Mouse (Mus musculus) gastrocnemius, adult 2 months (tissue): Measurements from ENCODE around the gene Edem1. TPM values are rescaled to one million over a fixed set of nuclear protein-coding genes. Genes with fewer than 3 reads are reported as not detected.
A peak's percentile ranks its signal among the peaks of the same experiment; 100 is the strongest.

Source experiments
- DNase-seq: peaks from one replicate; pipeline ENCODE4 v3.0.0; 2022
- H3K27ac ChIP-seq: fragments of 200-600 bp; 2 replicates; pipeline ENCODE4 v1.8.1; 2022; ENCODE audit warnings: mild to moderate bottlenecking
- H3K4me3 ChIP-seq: fragments of 200-600 bp; 2 replicates; pipeline ENCODE4 v1.8.1; 2022; ENCODE audit warnings: mild to moderate bottlenecking, moderate library complexity
- CTCF ChIP-seq: fragments of 200-600 bp; IDR thresholded peaks from 2 replicates; pipeline ENCODE4 v1.8.1; 2022; ENCODE audit warnings: antibody characterized with exemption, mild to moderate bottlenecking, moderate library complexity
- intact Hi-C: fragments of 180-260 bp; cut with DNase I; formaldehyde crosslinking; loops from one replicate; pipeline ENCODE4 v1.15.1; 2025
- total RNA-seq, 2 experiments: library from RNA; stranded (reverse); gene quantifications; 2 replicates each; pipeline ENCODE4 v1.2.3; 2021

The Edem1 gene
- total RNA-seq, 2 experiments from 2014 or later: 5.4 to 6.7 TPM

DNA sequence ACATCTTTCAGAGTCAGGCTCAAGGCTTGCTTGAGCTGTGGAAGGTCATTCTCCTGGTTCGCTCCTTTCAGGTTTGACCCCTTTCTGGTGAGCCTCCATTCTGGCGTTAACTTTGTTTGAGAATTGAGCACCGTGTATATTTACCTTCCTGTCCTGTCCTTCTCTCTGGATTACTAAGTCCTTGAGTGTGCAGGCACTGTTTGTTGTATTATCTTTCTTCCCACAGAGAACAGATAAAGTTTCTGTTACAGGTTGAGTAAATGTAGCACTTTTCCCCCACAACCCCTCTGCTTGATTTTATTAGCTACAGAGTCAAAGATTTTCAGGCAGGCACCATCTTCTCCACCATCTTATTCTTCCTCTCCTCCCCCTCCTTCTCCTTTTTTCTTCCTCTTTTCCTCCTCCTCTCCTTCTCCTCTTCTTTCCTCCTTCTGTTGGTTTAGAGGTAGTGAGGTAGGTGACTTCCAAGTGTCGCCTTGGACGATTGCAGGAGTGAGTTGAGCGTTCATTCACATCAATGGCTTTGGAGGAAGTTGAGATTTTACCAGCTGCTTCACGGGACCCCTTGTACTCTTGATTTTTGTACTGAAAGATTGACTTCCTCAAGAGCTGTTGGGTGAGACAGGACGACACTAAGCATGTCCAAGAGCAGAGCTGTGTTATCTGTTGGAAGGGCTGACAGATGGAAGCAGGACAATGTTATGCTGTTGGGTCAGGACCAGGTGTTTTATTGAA lies 5.7 kb downstream of the Edem1 start:
- TF ChIP-seq CTCF: no peak
- intact Hi-C loops: no loop called here
- no peak overlapping the region for H3K4me3 ChIP-seq
- no peak for DNase-seq
- H3K27ac ChIP-seq: no peak overlapping the region

DNA sequence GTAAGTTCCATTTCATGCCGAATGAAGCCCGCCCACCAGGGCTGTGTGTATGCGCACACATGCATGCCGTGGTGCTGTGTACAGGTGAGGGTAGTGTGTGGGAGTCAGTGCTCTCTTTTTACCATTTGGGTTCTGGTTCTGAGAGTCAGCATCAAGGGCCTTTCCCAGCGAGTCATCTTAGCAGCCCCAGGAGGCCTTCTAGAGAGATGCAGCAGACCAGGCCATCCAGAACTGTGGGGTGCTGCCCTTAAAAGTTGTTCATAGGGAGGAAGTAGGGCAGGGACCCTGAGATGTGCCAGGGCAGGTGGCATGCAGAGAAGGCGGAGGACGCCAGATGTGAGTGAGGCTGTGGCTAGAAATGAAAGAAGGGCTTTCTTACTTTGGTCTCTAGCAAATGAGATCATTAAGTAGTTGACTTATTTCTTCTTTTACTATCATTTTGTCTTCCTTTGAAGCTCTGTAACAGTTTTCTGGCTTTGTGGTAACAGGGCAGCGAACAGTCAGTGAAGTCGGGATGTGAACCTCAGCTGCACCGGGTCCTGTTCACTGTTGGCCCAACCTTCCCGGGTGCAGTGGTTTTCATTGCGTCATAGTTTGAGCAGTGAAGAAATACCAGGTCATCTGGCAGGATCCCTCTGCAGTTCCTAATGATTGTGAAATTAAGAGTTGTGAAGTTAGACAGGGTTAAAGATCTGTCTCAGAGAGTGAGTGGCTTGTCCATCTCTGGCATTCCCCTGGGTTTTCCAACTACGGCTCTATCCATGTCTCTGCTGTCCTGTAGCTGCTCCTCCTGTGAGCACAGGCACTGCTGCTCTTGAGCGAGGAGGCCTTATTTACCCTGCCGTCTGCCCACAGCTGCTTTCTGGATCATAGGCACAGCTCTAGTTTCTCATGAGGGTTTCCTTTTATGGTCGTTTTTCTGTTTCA lies 7.6 kb downstream of the Edem1 start:
- peak overlapping the region; percentile 39; the same call in 1 of the 2 replicates for H3K4me3 ChIP-seq
- TF ChIP-seq CTCF: no peak
- peak; percentile 48 for DNase-seq
- intact Hi-C loops: no loop called here
- peak overlapping the region; percentile 67 for H3K27ac ChIP-seq

DNA sequence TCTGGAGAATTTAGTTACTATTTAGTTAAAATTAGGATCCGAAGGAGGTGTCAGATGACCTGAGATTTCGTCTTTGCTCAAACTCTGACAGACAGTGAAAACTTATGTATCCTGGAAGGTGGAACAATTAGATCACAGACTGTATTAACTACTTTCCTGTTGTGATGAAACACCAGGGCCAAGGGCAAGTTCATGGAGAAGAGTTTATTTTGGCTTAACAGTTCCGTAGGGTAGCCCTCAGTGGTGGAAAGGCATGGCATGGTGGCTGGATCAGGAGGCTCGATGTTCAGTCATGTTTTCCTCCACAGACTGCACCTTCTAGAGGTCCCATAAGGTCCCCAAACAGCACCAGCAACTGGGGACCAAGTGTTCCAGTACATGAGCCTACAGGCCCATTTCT lies 8.6 kb downstream of the Edem1 start:
- intact Hi-C loops: no loop called here
- H3K27ac ChIP-seq: peak overlapping the region; percentile 67
- H3K4me3 ChIP-seq: no peak overlapping the region
- no peak for TF ChIP-seq CTCF
- DNase-seq: no peak

DNA sequence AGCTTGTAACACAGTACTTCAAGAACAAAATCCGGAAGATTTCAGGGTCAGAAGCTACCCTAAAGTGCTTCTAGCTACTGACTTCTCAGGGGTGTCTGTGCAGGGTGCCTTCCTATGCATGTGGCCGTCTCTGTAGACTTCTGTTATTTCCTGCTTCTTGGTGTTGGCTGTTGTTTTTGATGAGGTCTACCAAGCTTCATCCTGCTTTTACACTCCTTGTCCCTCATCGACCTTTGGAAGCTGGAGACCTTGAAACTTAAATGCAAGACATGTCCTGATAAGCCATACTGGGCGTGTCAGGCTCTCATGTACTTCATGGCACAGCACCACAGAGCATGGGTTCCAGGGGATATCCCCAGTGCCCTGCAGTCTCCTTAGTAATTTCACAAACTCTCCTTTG lies 9.5 kb downstream of the Edem1 start:
- Histone ChIP-seq H3K4me3 (no peak overlapping the region), H3K27ac (no peak overlapping the region)
- intact Hi-C loops: no loop called here
- no peak for TF ChIP-seq CTCF
- no peak for DNase-seq

DNA sequence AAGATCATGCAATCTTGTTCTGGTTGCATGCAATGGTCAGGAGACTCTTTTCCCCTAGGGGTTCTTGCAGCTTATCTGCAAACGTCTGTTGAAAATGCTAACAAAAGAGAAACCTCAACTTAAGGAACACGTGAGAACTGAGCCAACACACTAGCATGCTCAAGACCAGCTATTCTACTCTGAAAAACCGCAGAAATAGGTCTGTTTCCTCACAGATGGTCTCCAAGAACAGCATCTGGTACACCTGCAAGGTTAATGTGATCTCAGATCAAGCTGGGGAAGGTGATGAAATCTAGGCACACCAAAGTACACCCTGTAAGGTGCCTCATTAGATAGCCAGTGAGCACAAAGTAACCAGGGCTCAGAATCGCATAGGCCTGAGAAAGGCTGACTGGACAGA lies 11.0 kb downstream of the Edem1 start:
- no peak for DNase-seq
- intact Hi-C loops: no loop called here
- TF ChIP-seq CTCF: no peak
- H3K4me3 ChIP-seq: no peak overlapping the region
- no peak overlapping the region for H3K27ac ChIP-seq

DNA sequence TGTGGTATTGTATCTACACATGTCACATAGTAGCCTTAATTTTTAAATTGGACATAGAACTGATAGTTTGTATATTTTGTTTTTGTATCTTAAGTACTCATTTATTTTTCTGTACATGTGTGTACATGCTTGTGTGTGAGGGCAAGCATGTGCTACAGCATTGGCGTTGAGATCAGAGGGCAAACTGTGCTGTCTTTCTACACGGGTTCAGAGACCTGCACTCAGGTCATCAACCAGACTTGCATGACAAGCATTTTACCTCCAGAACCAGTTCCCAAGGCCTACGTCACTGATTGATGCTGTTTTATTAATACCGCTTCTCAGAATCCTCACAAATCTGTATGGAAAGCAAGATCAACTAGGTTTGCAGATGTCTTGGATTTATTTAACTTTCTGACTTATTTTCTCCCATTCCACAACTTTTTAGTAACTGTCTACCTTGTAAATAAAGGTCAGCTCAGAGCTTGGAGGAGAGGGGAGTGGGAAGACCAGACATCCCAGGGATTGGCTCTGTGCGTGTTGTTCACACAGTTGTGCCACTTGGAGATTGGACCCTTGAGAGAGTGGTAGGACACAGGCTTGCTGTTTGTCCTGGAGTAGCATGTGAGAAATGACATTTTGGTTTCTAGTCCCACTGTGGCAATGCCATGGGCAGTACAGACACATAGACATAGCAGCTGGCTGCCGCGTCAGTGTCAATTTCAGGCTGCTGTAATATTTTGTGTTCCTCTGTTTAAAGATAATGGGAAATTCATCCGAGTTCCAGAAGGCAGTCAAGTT lies 12.6 kb downstream of the Edem1 start:
- Histone ChIP-seq H3K4me3 (no peak overlapping the region), H3K27ac (no peak overlapping the region)
- intact Hi-C loops: no loop called here
- no peak for DNase-seq
- no peak for TF ChIP-seq CTCF

DNA sequence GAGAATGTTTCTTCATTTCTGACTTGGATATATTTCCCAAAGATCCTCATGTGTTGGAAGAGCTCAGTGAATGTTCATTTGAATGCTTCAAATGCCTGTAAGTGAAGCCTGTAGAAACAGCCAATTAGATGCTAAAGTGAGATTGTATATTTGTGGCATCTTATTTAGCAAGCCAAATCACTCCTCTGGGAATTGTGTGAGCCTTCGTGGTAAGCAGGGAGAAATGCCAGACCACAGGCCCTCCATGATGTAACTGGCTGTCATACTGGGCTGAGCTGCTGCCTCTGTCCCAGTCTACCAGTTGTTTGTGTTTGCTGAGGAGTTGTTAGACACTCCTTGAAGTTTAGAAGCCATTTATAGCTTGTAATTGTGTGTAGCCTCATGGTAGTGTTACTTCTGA lies 15.2 kb downstream of the Edem1 start:
- intact Hi-C loops: no loop called here
- TF ChIP-seq CTCF: no peak
- Histone ChIP-seq H3K4me3 (no peak overlapping the region), H3K27ac (no peak overlapping the region)
- DNase-seq: no peak

DNA sequence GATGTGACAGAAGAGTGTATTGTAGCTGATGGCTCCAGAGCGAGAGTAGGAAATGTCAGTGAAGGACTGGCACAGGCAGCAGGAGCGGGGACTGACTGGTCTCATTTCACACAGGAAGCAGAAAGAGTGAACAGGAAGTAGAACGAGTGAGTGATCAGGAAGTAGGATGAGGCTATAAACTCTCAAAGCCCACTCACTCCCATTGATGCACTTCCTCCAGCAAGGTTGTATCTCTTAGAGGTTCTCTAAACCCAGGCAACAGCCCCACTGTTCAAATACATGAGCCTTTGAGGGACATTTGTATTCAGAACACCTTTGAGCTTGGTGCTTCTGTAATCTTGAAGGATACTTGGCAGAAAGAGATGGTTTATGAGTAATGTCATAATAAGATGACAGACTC lies 15.7 kb downstream of the Edem1 start:
- TF ChIP-seq CTCF: no peak
- H3K27ac ChIP-seq: no peak overlapping the region
- no peak for DNase-seq
- no peak overlapping the region for H3K4me3 ChIP-seq
- intact Hi-C loops: no loop called here

DNA sequence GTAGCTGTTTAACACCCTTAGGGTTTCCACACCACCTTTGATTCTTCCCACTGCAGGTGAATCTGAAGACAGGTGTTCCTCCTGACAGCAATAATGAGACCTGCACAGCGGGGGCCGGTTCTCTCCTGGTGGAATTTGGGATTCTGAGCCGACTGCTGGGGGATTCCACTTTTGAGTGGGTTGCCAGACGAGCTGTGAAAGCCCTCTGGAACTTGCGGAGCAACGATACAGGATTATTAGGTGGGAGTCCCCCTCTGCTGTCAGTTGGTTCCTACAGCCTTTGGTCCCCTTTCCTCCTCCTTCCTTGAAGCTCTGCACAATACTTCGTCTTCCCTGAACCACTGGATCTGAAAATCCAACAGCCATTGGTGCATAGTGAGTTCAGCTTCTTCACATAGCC lies 16.3 kb downstream of the Edem1 start:
- intact Hi-C loops: no loop called here
- no peak for TF ChIP-seq CTCF
- Histone ChIP-seq H3K27ac (no peak overlapping the region), H3K4me3 (no peak overlapping the region)
- no peak for DNase-seq

DNA sequence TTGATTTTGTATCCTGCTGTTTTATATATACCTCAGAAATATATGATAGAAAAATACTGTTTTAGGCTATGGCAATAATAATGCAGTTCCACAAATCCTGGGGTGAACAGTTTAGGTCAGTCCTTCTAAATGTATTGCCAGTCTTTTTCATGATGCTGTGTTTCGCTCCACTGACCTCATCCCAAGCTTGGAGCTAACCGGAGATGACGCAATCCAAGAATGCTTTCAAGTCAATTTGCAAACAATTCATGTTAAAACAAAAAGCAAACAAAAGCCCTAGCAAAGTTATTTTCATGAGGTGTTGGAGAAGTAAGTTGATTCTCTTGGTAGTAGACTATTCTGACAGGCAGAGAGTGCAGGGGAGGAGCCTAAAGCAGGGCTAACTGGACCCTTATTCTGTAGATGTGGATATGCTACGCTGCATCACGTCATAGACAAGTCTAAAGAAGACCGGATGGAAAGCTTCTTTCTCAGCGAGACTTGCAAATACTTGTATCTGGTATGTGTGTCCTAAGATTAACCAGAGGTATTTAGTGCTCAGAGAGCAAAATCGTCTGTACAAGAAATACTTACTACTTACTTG lies 23.7 kb downstream of the Edem1 start:
- DNase-seq: no peak
- Histone ChIP-seq H3K4me3 (no peak overlapping the region), H3K27ac (no peak overlapping the region)
- TF ChIP-seq CTCF: no peak
- intact Hi-C loops: no loop called here

DNA sequence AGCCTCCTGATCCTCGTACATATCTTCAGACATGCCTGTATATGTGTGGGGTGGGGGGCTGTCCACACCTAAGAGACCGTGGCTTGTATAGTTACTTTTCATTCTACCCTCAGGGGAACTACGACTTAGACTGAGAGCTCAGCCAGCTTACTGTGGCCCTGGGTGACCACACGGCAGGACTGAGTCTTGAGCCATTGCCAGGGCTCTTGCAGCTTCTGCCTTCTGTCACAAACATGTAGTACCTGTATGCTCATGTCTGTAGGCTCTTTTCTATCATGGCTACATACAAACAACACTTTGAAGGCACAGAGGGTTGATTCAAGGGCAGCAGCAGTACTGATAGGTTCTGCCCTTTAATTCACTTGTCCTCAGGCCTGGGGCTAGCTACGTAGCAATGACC lies 24.5 kb downstream of the Edem1 start:
- DNase-seq: no peak
- Histone ChIP-seq H3K4me3 (no peak overlapping the region), H3K27ac (no peak overlapping the region)
- TF ChIP-seq CTCF: no peak
- intact Hi-C loops: no loop called here

DNA sequence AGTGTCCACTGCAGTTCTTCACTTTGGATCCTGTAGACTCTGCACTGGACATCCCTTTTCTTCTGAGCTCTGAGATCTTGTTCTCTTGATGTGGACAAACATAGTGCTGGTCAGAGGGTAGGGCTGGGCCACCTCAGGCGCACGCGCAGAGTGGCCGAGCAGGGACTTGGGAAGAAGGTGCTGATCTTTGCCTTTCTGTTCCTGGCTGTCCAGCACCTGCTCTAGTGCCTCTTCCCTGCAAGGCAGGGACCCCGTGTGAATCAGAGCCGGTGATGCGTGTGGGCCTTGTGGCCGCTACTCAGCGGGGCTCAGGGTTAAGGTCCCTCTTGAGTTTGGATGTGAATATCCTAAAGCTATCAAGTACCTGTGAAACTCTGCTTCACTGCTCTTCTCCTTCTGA lies 30.1 kb downstream of the Edem1 start:
- intact Hi-C loops: no loop called here
- Histone ChIP-seq H3K27ac (no peak overlapping the region), H3K4me3 (no peak overlapping the region)
- no peak for TF ChIP-seq CTCF
- DNase-seq: no peak
